Mouse (Mus musculus): Measurements from ENCODE around the gene Rer1. TPM values are rescaled to one million over a fixed set of nuclear protein-coding genes. Genes with fewer than 3 reads are reported as not detected.

Gene Rer1
- 107 and 111 TPM in 2 replicates for polyA plus RNA-seq (2012; rRNA removed)

- no peaks in the 10 kb centered on the region for H3K27me3 ChIP-seq (ENCODE audit: control insufficient read depth, insufficient read depth, low read length)
Observed at GRCm38 (mm10) chr4:155086108-155087024, at the start of gene Rer1, which contains the start of gene Morn1. Rer1 (minus strand) TSS chr4:155086382. Morn1 (plus strand) TSS chr4:155086577.

GRCm38 (mm10) chr4:155134686-155135172 lies 48.5 kb upstream of the Rer1 start:
- TF ChIP-seq CTCF (IDR thresholded peaks at IDR 0.05; ENCODE audit: borderline replicate concordance, control insufficient read depth, extremely low read depth, insufficient read depth, low read length, poor library complexity) (no peak), POLR2A (IDR thresholded peaks at IDR 0.05; ENCODE audit: control insufficient read depth, extremely low read depth, insufficient read depth, low read length, poor library complexity) (no peak)
- no peak for DNase-seq
- no peaks in the 10 kb centered on the region for H3K36me3 ChIP-seq (ENCODE audit: control insufficient read depth, insufficient read depth, low read length)
- no peak overlapping the region for H3K4me3 ChIP-seq (ENCODE audit: control insufficient read depth, insufficient read depth, low read length)
- H3K27me3 ChIP-seq (ENCODE audit: control insufficient read depth, insufficient read depth, low read length), result no peaks in the 10 kb centered on the region
- no peak overlapping the region for H3K27ac ChIP-seq (ENCODE audit: control insufficient read depth, insufficient read depth, low read length)
- H3K4me1 ChIP-seq (replicated peaks; ENCODE audit: control insufficient read depth, insufficient read depth, low read length), result peaks cover 8% of the 10 kb centered on the region
- WGBS, result 93% methylated on average over 7 of the region's 7 CpGs

More at GRCm38 (mm10) chr4:155086108-155087024, at the start of gene Rer1, which contains the start of gene Morn1:
- under 1% methylated on average over 85 of the region's 85 CpGs for WGBS
- Histone ChIP-seq H3K27ac (ENCODE audit: control insufficient read depth, insufficient read depth, low read length) (peak within 1 kb of the TSS; percentile 5; the same call in 1 of the 2 replicates), H3K36me3 (ENCODE audit: control insufficient read depth, insufficient read depth, low read length) (0 out of 2 replicates have a peak, but pooled peaks cover 3% of the 10 kb centered on the region), H3K4me1 (replicated peaks; ENCODE audit: control insufficient read depth, insufficient read depth, low read length) (peaks cover 32% of the 10 kb centered on the region), H3K4me3 (ENCODE audit: control insufficient read depth, insufficient read depth, low read length) (peak within 1 kb of the TSS; percentile 78)
- TF ChIP-seq POLR2A (IDR thresholded peaks at IDR 0.05; ENCODE audit: control insufficient read depth, extremely low read depth, insufficient read depth, low read length, poor library complexity) (peak; percentile 90), CTCF (IDR thresholded peaks at IDR 0.05; ENCODE audit: borderline replicate concordance, control insufficient read depth, extremely low read depth, insufficient read depth, low read length, poor library complexity) (0 out of 2 replicates have a peak, but pooled peaks have one; percentile 46)
- DNase-seq, result peak; percentile 99

GRCm38 (mm10) chr4:155133658-155134417 lies 47.7 kb upstream of the Rer1 start:
- Histone ChIP-seq H3K36me3 (ENCODE audit: control insufficient read depth, insufficient read depth, low read length) (no peaks in the 10 kb centered on the region), H3K4me1 (replicated peaks; ENCODE audit: control insufficient read depth, insufficient read depth, low read length) (peaks cover 17% of the 10 kb centered on the region), H3K4me3 (ENCODE audit: control insufficient read depth, insufficient read depth, low read length) (no peak overlapping the region), H3K27ac (ENCODE audit: control insufficient read depth, insufficient read depth, low read length) (no peak overlapping the region), H3K27me3 (ENCODE audit: control insufficient read depth, insufficient read depth, low read length) (no peaks in the 10 kb centered on the region)
- 93% methylated on average over 20 of the region's 20 CpGs for WGBS
- TF ChIP-seq POLR2A (IDR thresholded peaks at IDR 0.05; ENCODE audit: control insufficient read depth, extremely low read depth, insufficient read depth, low read length, poor library complexity) (no peak), CTCF (IDR thresholded peaks at IDR 0.05; ENCODE audit: borderline replicate concordance, control insufficient read depth, extremely low read depth, insufficient read depth, low read length, poor library complexity) (no peak)
- no peak for DNase-seq

- H3K36me3 ChIP-seq (ENCODE audit: control insufficient read depth, insufficient read depth, low read length), result no peaks in the 10 kb centered on the region
- TF ChIP-seq CTCF (IDR thresholded peaks at IDR 0.05; ENCODE audit: borderline replicate concordance, control insufficient read depth, extremely low read depth, insufficient read depth, low read length, poor library complexity) (no peak), POLR2A (IDR thresholded peaks at IDR 0.05; ENCODE audit: control insufficient read depth, extremely low read depth, insufficient read depth, low read length, poor library complexity) (no peak)
- peaks cover 18% of the 10 kb centered on the region for H3K4me1 ChIP-seq (replicated peaks; ENCODE audit: control insufficient read depth, insufficient read depth, low read length)
- no peak overlapping the region for H3K27ac ChIP-seq (ENCODE audit: control insufficient read depth, insufficient read depth, low read length)
- H3K27me3 ChIP-seq (ENCODE audit: control insufficient read depth, insufficient read depth, low read length), result no peaks in the 10 kb centered on the region
- 52% methylated on average over 3 of the region's 3 CpGs for WGBS
- no peak for DNase-seq
- no peak overlapping the region for H3K4me3 ChIP-seq (ENCODE audit: control insufficient read depth, insufficient read depth, low read length)
Observed at GRCm38 (mm10) chr4:155133188-155133587, 47.0 kb upstream of the Rer1 start.

- Histone ChIP-seq H3K27ac (ENCODE audit: control insufficient read depth, insufficient read depth, low read length) (no peak overlapping the region), H3K27me3 (ENCODE audit: control insufficient read depth, insufficient read depth, low read length) (no peaks in the 10 kb centered on the region), H3K4me1 (replicated peaks; ENCODE audit: control insufficient read depth, insufficient read depth, low read length) (peaks cover 32% of the 10 kb centered on the region), H3K4me3 (ENCODE audit: control insufficient read depth, insufficient read depth, low read length) (no peak overlapping the region), H3K36me3 (ENCODE audit: control insufficient read depth, insufficient read depth, low read length) (no peaks in the 10 kb centered on the region)
- no peak for DNase-seq
- WGBS, result 92% methylated on average over 7 of the region's 7 CpGs
- TF ChIP-seq CTCF (IDR thresholded peaks at IDR 0.05; ENCODE audit: borderline replicate concordance, control insufficient read depth, extremely low read depth, insufficient read depth, low read length, poor library complexity) (no peak), POLR2A (IDR thresholded peaks at IDR 0.05; ENCODE audit: control insufficient read depth, extremely low read depth, insufficient read depth, low read length, poor library complexity) (no peak)
Observed at GRCm38 (mm10) chr4:155130616-155131015, 44.4 kb upstream of the Rer1 start.

- Histone ChIP-seq H3K36me3 (ENCODE audit: control insufficient read depth, insufficient read depth, low read length) (no peaks in the 10 kb centered on the region), H3K4me1 (replicated peaks; ENCODE audit: control insufficient read depth, insufficient read depth, low read length) (peaks cover 32% of the 10 kb centered on the region), H3K27ac (ENCODE audit: control insufficient read depth, insufficient read depth, low read length) (no peak overlapping the region), H3K4me3 (ENCODE audit: control insufficient read depth, insufficient read depth, low read length) (no peak overlapping the region), H3K27me3 (ENCODE audit: control insufficient read depth, insufficient read depth, low read length) (no peaks in the 10 kb centered on the region)
- TF ChIP-seq POLR2A (IDR thresholded peaks at IDR 0.05; ENCODE audit: control insufficient read depth, extremely low read depth, insufficient read depth, low read length, poor library complexity), result no peak
- no peak for TF ChIP-seq CTCF (IDR thresholded peaks at IDR 0.05; ENCODE audit: borderline replicate concordance, control insufficient read depth, extremely low read depth, insufficient read depth, low read length, poor library complexity)
- DNase-seq, result no peak
- WGBS, result 60% methylated on average over 14 of the region's 14 CpGs
Observed at GRCm38 (mm10) chr4:155129996-155130395, 43.8 kb upstream of the Rer1 start.

Data from thymus, adult 2 months (tissue).